Mouse (Mus musculus) 3134 (cell line): ENCODE results near the gene Lmbr1.
"Not testable (repeated sequence)": the region's sequence is repeated elsewhere in the genome, so short reads cannot be mapped to it uniquely, and the experiment has no call there.

Source experiments
- DNase-seq: peaks from one replicate; pipeline ENCODE4 v3.0.0-alpha.2; 2011; ENCODE audit warnings: low spot score; ENCODE audit not compliant: insufficient read length; ENCODE audit errors: extremely low read depth

Lmbr1 gene

DNA sequence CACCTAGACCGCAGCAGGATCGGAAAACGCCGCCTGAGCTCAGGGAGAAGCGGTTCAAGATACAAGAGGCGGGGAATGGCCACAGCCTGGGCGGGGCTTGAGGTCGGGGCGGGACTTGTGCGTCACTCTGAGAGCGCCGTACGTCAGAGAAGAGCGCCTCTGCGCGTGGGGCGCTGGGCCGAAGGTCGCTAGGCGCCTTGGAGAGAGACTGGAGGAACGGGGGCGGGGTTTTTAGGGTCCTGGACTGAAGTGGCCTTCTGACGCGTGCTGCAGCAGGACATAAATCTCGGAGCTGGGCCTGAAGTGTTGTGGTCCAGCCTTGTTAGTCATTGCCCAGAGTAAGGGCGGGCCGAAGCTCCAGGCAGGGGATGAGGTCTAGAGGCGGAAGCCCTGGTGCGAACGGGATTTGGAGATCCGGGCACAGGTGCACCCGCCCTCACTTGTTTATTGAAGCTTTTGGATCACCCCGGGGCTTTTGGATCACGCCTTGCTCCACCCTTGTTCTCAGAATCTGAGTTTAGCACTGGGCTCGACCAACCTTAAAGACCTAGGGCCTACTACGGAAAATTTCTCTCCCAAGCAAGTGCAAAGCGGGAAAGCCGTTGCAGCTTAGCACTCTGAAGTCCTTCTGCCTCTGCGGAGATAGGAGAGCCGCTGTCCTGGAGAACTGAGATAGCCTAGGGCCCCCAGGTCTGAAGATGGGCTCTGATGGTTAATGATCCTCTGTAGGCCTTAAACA, at the start of gene Lmbr1:
TSS of gene Lmbr1 (minus strand) at position 93 of the 739 bp plus-strand sequence.
- DNase-seq = peak; percentile 91

DNA sequence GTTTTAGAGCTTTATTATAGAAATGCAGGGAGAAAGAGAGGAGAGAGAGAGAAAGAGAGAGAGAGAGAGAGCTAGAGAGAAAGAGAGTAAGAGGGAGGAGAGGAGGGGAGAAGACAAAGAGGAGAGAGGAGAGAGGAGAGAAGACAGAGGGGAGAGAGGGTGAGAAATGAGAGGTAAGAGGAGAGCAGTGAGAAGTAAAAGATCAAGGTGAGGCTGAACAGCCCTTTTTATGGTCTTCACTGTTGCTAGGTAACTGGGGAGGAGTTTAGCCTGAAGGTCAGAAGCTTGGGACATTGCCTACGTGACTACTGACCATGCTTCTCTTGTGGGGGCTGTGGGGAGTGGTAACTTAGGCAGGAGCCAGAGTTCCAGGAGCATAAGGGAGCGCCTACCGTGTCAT, 45.1 kb upstream of the Lmbr1 start:
- not testable (repeated sequence) for DNase-seq

DNA sequence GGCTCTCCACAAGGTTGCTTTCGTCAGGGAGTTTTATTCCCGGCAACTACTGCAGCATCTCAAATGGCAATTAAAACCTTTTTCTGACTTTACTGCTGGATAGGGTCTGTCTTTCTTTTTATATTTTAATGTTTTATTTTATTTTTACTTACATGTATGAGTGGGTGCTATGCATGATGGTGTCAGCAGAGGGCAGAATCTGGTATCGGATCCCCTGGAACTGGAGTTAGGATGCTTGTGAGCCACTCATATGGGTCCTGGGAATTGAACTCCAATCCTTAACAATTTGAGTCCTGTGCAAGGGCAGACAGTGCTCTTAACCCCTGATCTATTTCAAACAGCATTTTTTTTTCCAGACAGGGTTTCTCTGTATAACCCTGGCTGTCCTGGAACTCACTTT, 34.9 kb upstream of the Lmbr1 start:
- no peak for DNase-seq

DNA sequence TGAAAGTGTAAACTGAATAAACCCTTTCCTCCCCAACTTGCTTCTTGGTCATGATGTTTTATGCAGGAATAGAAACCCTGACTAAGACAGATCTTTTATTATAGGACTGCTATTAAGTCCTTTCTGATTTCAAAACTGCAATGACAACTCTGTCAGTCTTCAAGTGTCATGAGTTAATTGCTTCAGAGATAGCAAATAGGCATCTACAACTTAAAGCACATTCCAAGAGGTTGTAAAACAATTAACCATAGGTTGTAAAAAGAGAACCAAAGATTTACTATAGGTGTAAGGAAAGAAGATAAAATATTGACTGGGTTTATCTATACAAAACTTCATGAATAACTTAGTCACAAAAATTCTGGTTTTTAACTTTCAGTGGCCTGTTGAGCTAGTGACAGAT, 32.7 kb upstream of the Lmbr1 start:
- no peak for DNase-seq

DNA sequence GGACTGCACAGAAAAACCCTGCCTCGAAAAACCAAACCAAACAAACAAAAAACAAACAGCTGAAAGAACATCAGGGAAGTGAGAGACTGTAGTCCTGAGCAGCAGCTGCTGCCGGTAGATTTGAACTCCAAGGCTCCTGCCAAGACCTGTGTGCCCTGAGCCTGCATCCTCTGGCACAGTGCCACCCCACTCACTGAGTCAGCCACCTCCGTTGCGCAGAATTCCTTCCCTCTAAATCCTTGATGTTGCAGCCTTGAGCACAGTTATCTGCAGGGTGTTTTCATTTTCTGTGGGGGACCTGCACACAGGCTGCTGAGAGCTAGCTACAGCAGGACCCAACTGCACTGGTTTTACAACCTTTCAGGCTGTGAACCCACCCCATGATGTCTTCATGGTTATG, 20.2 kb upstream of the Lmbr1 start:
- DNase-seq = peak; percentile 30

DNA sequence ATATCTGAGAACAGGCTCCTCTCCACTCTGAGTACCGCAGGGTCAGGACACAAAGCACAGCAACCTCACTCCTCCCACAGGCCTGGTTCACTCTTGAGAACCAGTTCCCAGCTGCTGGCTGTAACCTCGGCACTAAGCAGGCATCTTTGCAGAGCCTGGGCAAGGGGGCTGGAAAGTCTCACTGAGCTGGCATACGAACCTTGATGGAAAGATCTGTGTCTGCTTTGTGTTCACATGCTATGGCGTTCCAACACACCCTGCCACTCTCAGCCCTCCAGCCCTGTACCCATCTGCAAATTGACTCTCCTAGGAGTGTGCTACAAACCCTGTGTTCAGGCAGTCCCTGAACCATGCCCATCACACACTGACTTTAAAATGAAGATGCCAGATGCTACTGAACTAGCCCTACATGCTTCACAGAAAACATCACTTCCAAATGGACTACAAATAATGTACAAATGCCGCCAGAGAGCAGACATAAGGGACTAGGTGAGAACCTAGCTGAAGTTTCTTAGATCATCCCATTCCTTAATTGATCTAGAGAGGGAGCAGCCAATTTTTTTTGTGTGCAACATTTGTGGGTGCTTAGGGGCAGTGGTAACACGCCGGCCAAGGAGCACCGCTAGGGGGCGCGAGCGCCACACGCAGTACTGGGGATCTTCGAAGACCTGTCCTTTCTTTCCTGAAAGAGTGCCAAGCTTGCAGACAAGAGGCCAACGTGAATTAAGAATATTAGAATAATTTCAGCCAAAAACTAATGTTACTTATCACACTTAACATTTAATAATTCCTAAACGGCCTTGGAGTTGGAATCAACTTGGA, 11.0 kb upstream of the Lmbr1 start:
- peak; percentile 74 for DNase-seq

DNA sequence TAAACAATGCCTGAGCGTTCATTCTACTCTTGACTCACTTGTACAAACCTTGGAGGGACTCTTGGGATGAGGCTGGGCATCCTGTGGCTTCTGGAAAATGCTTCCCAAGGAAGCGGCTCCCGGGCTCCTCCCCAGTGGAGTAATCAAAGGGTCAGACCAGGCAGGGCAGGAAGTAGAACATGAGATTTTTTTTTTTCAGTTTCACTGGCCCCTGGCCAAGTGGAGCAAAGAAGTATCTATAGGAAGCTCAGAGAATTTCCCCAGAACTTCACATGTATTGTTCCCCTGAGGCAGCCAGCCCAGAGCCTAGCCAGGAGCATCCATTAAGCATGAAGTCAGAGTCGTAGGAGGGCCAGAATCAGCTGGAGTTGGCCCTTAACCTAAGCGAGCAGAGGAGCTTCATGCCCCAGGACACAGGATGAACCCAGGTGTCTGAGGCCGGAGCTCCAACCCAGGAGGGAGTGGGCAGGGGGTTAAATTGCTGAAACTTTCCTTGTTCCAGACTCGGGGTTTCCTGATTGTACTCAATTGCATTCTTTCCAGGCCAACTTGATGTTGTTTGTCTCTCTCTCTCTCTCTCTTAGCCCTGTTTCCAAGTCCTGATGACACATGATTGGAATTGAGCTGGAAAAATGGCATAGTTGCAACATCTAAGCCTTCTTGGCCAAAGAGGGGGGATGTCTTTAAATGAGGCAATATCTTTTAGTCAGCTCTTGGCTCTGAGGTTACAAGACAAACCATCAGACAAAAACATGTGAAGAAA, 10.2 kb upstream of the Lmbr1 start:
- peak; percentile 59 for DNase-seq

DNA sequence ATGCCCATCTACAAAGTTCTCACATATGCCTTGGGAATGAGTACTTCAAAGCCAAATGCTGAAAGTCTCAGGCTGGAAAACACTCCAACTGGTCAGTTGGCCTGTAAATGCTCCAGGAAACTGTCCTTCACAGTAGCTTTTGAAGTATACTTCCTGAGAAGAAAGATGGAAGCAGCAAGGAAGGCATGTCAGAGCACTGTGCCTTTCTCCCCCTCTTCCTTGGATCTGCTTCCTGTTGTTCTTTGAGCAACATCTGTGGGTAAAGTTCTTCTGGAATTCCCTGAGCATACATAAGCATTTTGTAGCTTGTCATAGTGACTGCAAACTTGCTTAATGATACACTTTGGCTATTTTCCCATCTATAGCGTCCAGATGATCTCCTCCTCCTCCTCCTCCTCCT, 9.4 kb upstream of the Lmbr1 start:
- DNase-seq = peak; percentile 7

DNA sequence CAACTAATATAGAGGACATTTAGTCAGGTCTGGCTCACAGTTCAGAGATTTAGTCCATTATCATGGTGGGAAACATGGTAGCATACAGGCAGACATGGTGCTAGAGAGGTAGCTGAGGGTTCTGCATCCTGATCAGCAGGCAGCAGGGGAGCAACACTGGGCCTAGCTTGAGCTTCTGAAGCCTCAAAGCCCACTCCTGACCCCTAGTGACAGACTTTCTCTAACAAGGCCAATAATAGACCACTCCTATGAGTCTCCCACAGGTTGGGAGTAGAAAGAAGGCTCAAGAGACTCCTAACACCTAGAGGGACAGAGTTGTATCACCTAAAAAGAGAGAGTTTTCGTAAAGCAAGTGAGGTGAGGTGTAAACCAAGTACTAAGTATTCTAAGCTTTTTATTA, 4.6 kb upstream of the Lmbr1 start:
- DNase-seq = no peak

DNA sequence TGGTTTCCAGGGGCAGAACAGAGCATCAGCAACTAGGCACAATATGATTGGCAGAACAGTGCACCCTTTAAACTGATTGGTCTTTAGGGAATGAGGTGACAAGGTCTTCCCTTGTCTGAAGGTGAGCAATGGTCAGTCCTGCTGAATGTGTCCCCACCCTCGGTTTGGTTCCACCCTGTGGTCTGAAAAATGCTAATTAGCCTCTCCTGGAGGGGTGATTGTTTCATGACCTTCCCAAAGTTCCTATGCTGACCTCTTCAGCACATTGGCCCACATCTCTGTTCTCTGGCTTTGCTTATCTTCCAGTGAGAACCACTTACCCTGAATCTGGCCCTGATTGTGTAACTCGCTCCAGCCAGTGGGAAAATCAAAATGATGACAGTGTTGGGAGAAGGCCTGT, 1.9 kb upstream of the Lmbr1 start:
- no peak for DNase-seq

DNA sequence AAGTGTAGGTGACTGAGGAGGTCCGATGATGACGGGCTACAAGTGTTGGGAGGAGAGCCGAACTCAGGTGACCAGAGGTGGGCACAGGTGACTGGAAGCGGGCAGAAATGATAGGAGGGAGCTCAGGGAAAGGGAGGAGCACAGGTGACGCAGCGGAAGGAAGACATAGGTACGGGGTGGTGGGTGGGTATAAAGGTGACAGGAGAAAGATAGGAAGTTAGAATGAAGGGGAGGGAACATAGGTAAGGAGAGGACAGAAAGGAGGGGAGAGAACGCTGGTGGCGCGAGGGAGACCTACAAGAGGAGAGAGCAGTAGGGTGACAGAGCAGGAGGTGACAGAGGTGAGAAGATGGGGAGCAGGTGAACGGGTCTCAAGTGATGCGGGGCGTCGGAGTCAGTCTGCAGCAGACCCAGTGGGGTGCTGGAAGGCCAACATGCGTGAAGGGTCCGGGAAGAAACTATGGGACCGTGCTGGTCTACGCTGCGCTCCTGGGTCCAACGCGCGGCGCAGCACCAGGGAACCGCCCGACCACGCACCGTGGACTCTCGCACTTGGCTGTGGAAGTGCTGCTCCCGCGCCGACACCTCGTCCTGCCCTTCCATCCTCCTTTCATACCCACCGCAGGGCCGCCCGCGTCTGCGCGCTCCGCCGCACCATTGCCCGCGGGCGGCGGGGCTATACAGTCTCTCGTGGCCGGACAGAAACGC, 446 bp downstream of the Lmbr1 start:
- DNase-seq = no peak

DNA sequence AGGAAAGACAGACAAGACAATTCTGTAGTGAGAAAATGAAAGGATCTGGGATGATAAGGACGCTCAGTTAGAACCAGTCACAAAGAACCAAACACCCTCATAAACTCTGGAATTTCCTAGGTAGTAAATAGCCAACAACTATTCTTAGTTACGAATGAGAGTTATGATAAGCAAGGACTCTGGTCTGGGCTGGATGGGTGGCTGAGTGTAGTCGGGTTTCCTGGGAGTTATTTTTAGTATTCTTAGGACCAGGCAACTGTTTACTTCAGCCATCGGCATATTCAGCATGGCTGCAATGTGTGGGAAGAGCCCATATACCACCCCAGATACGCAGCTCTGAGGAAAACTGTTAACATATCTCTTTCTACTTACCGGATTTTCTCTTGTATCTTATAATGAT, 14.7 kb downstream of the Lmbr1 start:
- DNase-seq = no peak

DNA sequence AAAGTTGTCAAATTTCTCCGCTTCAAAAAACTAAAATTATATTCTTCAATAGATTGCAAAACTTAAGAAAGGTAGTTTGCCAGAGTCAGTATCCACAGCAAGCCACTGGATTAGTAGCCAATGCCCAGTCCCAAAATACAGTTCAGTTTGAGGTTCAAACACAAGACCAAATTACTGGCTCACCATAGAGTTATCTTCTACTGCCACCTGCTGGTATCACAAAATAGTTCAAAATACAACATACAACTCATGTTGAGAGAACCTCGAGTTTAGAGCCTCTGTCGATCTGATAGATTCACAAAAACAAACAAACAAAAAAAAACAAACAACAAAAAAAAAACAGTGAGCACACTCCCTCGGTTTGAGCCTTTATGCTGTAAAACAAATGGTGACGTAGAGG, 42.4 kb downstream of the Lmbr1 start:
- peak; percentile 2 for DNase-seq

DNA sequence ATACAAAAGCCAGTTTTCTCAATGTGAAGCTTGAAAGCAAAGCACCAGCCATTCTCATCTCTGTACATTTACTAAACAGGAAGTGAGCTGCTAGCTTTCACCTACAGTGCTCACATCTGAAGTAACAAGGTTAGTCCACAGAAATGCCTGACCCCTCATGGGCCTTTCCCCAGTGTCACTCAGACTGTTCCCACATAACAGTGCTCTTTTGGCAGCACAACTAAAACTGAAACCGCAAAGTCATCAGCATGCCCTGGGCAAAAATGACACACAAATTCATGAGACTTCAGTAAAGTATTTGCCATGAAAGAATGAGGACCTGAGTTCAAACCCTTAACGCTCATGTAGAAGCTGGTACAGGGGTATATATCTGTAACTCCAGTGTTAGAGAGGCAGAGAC, 55.7 kb downstream of the Lmbr1 start:
- no peak for DNase-seq

DNA sequence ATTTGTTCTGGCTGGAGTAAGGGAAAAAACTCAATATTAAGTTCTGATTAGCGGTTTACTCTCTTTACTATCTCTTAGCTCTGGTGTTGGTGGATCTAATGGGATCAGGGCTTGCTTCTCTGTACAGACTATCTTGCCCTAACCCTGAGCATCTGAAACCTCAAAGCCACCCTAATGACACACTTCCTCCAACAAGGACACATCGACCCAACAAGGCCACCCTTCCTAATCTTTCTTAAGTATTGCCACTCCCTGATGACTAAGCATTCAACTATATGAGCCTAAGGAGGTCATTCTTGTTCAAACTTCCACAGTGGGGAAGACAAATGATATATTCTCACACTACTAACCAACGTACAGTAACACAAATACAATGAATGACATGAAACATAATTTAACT, 69.0 kb downstream of the Lmbr1 start:
- no peak for DNase-seq

DNA sequence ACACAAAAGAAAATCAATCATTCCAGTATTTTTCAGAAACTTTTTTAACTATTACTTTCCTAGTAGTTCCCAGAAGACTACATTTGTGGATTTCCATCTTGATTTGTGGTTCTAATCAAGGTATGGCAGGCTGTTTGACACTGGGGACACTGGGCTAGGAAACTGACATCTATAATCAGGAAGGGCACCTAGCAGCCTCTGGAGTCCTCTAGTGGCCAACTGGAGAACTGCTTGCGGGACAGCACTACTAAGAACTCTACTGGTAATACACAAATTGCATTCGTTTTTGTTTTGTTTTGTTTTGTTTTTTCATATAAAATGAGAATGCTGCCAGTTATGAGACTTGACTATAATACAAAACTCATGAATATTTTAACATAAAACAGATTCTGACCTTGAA, 85.0 kb downstream of the Lmbr1 start:
- peak; percentile 5 for DNase-seq

DNA sequence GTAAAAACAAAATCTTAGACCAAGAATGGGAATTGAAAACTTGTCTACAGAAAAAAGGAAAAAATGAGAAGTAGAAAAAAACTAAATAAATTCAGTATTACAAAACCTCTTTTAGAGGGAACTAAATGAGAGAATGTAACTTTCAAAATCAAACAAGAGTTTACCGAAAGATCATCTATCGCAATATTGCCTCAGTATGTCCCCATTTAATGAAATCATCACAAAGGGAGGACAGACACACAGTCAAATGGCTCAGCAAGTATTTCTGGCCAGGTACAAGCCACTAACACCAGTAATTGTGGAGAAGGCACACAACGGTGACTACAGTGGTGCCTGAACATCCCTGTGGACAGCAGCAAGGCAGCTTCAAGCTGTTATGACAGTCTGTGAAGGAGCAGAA, 88.1 kb downstream of the Lmbr1 start:
- DNase-seq = no peak

DNA sequence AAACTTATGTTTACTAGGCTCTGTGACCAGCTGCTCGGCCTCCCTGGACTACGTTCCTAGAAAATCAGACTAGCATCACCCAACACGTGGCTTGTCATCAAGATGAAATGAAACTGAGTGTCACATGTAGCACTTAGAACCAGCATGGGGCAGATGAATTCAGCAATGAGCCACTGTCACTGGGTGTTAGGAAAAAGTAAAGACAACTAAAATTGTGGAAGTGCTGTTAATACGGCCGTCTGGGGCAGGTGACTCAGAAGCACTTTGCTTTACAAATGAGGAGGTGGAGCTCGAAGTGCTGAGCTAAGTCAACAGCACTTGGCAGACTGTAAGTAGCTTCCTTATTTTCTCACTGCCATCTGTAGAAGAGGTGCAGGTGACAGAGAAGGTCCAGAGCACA, 88.5 kb downstream of the Lmbr1 start:
- DNase-seq = no peak

DNA sequence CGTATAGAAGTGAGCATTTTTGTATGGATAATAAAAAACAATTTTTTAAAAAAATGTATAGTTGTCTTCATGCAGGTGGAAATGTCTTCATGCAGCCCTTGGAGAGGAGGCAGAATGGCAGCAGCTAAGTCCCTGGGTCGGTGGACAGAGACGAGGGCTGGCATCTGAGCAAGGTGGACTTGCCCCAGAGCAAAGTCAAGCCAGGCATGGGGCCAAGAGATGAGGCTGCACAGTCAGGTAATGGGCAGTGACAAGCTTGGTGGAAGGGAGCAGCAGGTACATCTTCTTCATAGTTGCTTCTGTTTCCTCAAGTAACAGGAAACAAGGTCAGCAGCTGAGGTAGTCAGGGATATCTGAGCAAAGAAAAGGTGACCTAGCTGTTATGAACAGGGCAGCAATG, 97.1 kb downstream of the Lmbr1 start:
- no peak for DNase-seq

DNA sequence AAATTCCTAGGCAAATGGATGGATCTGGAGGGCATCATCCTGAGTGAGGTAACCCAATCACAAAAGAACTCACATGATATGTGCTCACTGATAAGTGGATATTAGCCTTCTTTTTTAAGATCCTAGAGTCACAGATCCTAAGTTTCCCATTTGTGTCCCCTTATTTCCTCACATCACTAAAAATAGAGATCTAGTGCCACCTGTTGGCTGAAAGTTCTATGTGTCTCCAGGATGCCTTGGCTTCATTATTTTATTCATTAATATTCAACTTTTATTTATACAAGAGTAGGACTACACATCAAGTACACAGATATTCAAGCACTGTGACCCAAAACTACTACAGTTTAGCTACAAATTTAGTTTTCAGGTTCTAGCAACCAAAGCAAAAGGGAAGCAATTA, 103.4 kb downstream of the Lmbr1 start:
- DNase-seq = no peak

DNA sequence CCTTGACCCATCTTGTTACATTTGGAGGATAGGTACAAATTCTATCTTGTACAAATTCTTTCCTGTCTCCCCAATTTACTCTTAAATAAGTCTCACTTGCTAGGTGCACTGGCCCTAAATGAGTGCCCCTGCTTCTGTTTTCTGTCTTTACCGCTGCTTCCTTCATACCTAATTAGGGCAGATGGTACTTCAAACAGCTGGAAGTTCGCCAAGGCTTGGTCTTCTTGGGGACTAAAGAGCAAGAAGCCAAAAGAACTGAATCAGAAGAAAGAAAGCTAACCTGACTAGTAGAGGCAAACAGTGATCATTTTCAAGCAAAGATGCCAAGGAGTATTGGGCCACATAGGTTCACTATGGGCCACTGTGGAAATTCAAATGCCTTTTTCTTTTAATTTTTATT, 104.8 kb downstream of the Lmbr1 start:
- no peak for DNase-seq
